Mouse (Mus musculus) thymus, adult 2 months (tissue): ENCODE measurements around the gene Fbxo28. TPM values are rescaled to one million over a fixed set of nuclear protein-coding genes. Genes with fewer than 3 reads are reported as not detected.

ENCODE experiments used
- DNase-seq: peaks from one replicate; pipeline ENCODE4 v3.0.0; 2021
- H3K27ac ChIP-seq: fragments of 200-500 bp; 2 replicates; pipeline ENCODE4 v1.5.1; 2012; ENCODE audit warnings: low read length, control low read depth; ENCODE audit not compliant: control insufficient read depth, insufficient read depth
- H3K27me3 ChIP-seq: fragments of 200-500 bp; 2 replicates; pipeline ENCODE4 v1.6.1; 2012; ENCODE audit warnings: mild to moderate bottlenecking, low read length, moderate library complexity, mixed read lengths; ENCODE audit not compliant: control insufficient read depth, insufficient read depth
- H3K36me3 ChIP-seq: fragments of 200-500 bp; 2 replicates; pipeline ENCODE4 v1.6.1; 2012; ENCODE audit warnings: mild to moderate bottlenecking, low read length, moderate library complexity; ENCODE audit not compliant: control insufficient read depth, insufficient read depth
- H3K4me1 ChIP-seq: fragments of 200-500 bp; replicated peaks from 2 replicates; pipeline ENCODE4 v1.6.1; 2012; ENCODE audit warnings: low read length; ENCODE audit not compliant: control insufficient read depth, insufficient read depth
- H3K4me3 ChIP-seq: fragments of 200-500 bp; 2 replicates; pipeline ENCODE4 v1.5.1; 2012; ENCODE audit warnings: mild to moderate bottlenecking, low read length, control low read depth, moderate library complexity; ENCODE audit not compliant: control insufficient read depth, insufficient read depth
- CTCF ChIP-seq: fragments of 200-500 bp; IDR thresholded peaks from 2 replicates; pipeline ENCODE4 v1.5.1; 2012; ENCODE audit warnings: mild to moderate bottlenecking, control low read depth, low read length, moderate library complexity, borderline replicate concordance; ENCODE audit not compliant: control insufficient read depth, poor library complexity, insufficient read depth; ENCODE audit errors: extremely low read depth
- POLR2A ChIP-seq: fragments of 200-500 bp; IDR thresholded peaks from 2 replicates; pipeline ENCODE4 v1.6.1; 2012; ENCODE audit warnings: mild to moderate bottlenecking, low read length, control low read depth, moderate library complexity; ENCODE audit not compliant: control insufficient read depth, poor library complexity, insufficient read depth; ENCODE audit errors: extremely low read depth
- WGBS: fragments of 180-500 bp; shearing (Covaris S2); methylation state at CpG from one replicate; pipeline ENCODE4 v1.1.7; 2018; 5-methylcytosine and 5-hydroxymethylcytosine counted together
- polyA plus RNA-seq: library from polyadenylated mRNA; depleted of rRNA; stranded (reverse); fragments of >200 nt; gene quantifications from 2 replicates; pipeline ENCODE4 v1.2.3, GENCODE M21; 2012

The Fbxo28 gene
- polyA plus RNA-seq, 1 experiment: 23.3 TPM

GRCm38 (mm10) chr1:182349557-182349956 is 8.1 kb upstream of the Fbxo28 start:
- Histone ChIP-seq H3K4me1 (peaks cover 3% of the 10 kb centered on the region), H3K36me3 (no peaks in the 10 kb centered on the region), H3K4me3 (no peak overlapping the region), H3K27me3 (no peaks in the 10 kb centered on the region), H3K27ac (no peak overlapping the region)
- 95% methylated on average over 6 of the region's 6 CpGs for WGBS
- TF ChIP-seq POLR2A (no peak), CTCF (no peak)
- DNase-seq: no peak

DNA sequence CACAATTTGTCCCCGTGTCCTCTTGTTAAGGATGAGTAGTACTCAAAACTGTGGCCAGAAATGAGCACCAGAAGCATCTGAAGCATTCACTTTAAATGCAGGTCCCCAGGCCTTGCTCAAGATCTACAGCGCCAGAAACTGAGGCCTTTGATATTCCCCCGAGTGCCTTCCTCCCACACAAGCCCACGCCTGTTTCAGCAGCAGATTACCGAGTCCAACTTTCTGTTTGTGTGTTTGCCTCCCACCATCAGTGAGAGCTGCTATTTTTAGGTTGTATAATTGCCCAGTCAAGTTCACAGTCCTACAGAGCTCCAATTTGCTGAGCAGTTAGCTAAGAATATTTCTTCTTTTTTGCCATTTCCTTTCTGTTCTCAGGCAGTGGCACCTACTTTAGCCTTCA is 5.1 kb upstream of the Fbxo28 start:
- 40% methylated on average over 5 of the region's 5 CpGs for WGBS
- Histone ChIP-seq H3K4me1 (peaks cover 6% of the 10 kb centered on the region), H3K36me3 (no peaks in the 10 kb centered on the region), H3K27me3 (no peaks in the 10 kb centered on the region), H3K4me3 (no peak overlapping the region), H3K27ac (no peak overlapping the region)
- DNase-seq: no peak
- TF ChIP-seq CTCF: no peak
- no peak for TF ChIP-seq POLR2A

DNA sequence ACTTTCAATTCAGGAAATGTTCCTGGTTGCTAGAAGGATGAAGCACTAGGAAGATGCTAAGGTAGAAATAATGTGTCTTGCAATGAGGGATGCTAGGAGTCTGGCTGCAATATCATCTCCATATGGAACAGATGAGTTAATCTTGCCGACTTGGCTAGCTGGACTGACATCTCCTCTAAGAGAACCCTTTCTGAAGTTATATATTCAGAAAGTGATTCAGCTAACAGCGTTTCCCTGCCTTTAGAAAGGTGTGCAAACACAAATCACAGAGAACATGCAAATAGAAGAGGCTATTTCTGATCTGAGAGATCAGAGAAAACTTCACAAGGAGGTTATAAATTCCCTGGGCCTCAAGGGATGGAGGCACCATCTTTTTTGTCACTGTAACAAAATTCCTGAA is 4.4 kb upstream of the Fbxo28 start:
- Histone ChIP-seq H3K4me1 (peaks cover 6% of the 10 kb centered on the region), H3K4me3 (no peak overlapping the region), H3K27ac (no peak overlapping the region), H3K27me3 (no peaks in the 10 kb centered on the region), H3K36me3 (no peaks in the 10 kb centered on the region)
- WGBS: 98% methylated on average over 2 of the region's 2 CpGs
- no peak for TF ChIP-seq CTCF
- no peak for TF ChIP-seq POLR2A
- DNase-seq: no peak

DNA sequence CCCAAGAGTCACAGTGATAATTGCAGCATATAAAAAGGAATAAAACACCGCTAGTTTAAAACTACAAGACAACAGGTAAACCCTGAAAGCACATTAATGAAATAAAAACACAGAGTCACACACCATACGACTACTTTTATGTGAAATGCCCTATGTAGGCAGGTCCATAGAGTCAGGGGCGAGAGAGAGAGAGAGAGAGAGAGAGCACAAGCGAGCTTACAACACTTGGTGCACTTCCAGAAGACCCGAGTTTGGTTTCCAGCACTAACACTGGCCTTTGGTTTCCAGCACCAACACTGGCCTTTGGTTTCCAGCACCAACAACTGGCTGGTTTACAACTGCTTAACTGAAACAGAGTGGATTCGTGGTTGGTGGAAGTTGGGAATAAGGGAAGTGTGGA is 564 bp upstream of the Fbxo28 start:
- Histone ChIP-seq H3K27me3 (no peaks in the 10 kb centered on the region), H3K36me3 (no peaks in the 10 kb centered on the region), H3K27ac (peak overlapping the region; percentile 22; the same call in 1 of the 2 replicates), H3K4me3 (no peak overlapping the region; the same call in 1 of the 2 replicates), H3K4me1 (peaks cover 11% of the 10 kb centered on the region)
- no peak for DNase-seq
- TF ChIP-seq CTCF (no peak), POLR2A (no peak)
- 29% methylated on average over 6 of the region's 6 CpGs for WGBS

DNA sequence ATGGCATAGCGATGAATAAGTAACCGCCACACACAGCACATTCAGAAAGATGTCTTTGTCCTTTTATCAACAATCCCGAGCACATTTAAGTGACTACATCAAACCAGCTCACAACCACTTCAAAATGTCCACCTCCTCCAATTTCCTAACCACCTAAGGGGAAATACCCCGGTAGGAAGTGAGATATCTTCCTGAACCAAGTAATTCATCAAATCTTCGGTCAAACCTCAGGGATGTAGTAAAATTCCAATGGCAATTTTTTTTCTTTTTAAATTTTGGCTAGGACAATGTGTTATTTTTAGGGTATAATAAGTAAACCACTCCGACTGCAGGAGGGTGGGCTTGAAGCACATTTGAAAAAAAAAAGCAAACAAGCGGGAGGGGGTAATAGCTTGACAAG is 1.1 kb downstream of the Fbxo28 start:
- peaks cover 8% of the 10 kb centered on the region for H3K4me1 ChIP-seq
- WGBS: 25% methylated on average over 7 of the region's 7 CpGs
- no peaks in the 10 kb centered on the region for H3K36me3 ChIP-seq
- no peak for TF ChIP-seq CTCF
- TF ChIP-seq POLR2A: no peak
- no peak for DNase-seq
- no peak overlapping the region for H3K27ac ChIP-seq
- peak overlapping the region; percentile 76 for H3K4me3 ChIP-seq
- H3K27me3 ChIP-seq: no peaks in the 10 kb centered on the region

GRCm38 (mm10) chr1:182338961-182339565 is 2.4 kb downstream of the Fbxo28 start:
- H3K27me3 ChIP-seq: no peaks in the 10 kb centered on the region
- WGBS: 82% methylated on average over 7 of the region's 7 CpGs
- DNase-seq: no peak

More at GRCm38 (mm10) chr1:182338961-182339565, 2.4 kb downstream of the Fbxo28 start:
- Histone ChIP-seq H3K4me1 (peaks cover 8% of the 10 kb centered on the region), H3K27ac (no peak overlapping the region), H3K4me3 (no peak overlapping the region), H3K36me3 (no peaks in the 10 kb centered on the region)
- no peak for TF ChIP-seq POLR2A
- no peak for TF ChIP-seq CTCF
